Comparison of ENCODE assay signal across 11 mouse cellular contexts in the genomic region with DNA sequence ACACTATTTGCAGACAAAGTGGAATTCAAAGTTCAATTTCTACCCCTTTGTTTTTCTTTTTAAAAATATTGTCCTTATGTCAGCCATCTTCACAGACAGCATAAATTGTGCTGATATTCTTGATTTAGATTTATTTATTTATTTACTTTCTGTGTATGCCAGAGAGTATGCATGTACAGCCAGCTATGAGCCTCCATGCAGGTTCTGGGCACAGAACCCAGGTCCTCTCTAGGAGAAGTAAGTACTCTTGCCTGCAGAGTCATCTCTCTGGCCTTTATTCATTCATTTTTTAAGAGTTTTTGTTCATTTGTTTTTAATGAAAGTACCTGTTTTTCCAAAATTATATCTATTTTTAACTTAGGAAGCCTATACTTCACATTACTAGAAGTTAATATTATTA.
A peak's percentile ranks its signal among the peaks of the same experiment; 100 is the strongest.
DNase-seq lines count a peak whose midpoint lies in the region; ATAC-seq lines count a peak whose summit lies in the region.
"Had no signal": no experiment of that assay in that cellular context is flagged by ENCODE, and none has a peak within 500 bp of the region (broad histone marks: within the 10 kb centered on the region; RNA-seq: fewer than 3 reads in every experiment).

No protein-coding gene starts in this region.

- H3K9me3 ChIP-seq in lung, embryonic 15.5 days: no peaks in the 10 kb centered on the region
- no peaks in the 10 kb centered on the region for H3K9me3 ChIP-seq in hindbrain, embryonic 15.5 days
- no peaks in the 10 kb centered on the region for H3K9me3 ChIP-seq in neural tube, embryonic 15.5 days (replicated peaks)
- H3K9me3 ChIP-seq: limb, embryonic 15.5 days had no signal

- H3K27ac ChIP-seq in lung, embryonic 15.5 days: no peak overlapping the region
- H3K27ac ChIP-seq in hindbrain, embryonic 15.5 days (replicated peaks): no peak overlapping the region
- no peak overlapping the region for H3K27ac ChIP-seq in neural tube, embryonic 15.5 days (replicated peaks)
- H3K27ac ChIP-seq: limb, embryonic 15.5 days had no signal

- H3K36me3 ChIP-seq in lung, embryonic 15.5 days: no peaks in the 10 kb centered on the region
- no peaks in the 10 kb centered on the region for H3K36me3 ChIP-seq in hindbrain, embryonic 15.5 days
- H3K36me3 ChIP-seq in neural tube, embryonic 15.5 days: no peaks in the 10 kb centered on the region
- H3K36me3 ChIP-seq: limb, embryonic 15.5 days had no signal

- DNase-seq in cerebellum, postnatal 10 days: peak; percentile 44 to 54
- no peak for DNase-seq in cerebellum, postnatal 4 days (ENCODE audit: low spot score in 2 of 2)
- DNase-seq in lung, postnatal 10 days: no peak
- no peak for DNase-seq in layer of hippocampus, adult 18-20 months (ENCODE audit: low spot score in 2 of 2)
- DNase-seq in spleen, adult 18-20 months: no peak
- DNase-seq: adrenal gland, postnatal 36 days had no signal

- no peak overlapping the region for H3K9ac ChIP-seq in lung, embryonic 15.5 days
- H3K9ac ChIP-seq in hindbrain, embryonic 15.5 days: no peak overlapping the region
- no peak overlapping the region for H3K9ac ChIP-seq in neural tube, embryonic 15.5 days (replicated peaks)
- H3K9ac ChIP-seq: limb, embryonic 15.5 days had no signal

- peak overlapping the region; percentile 37 for H3K4me2 ChIP-seq in lung, embryonic 15.5 days
- H3K4me2 ChIP-seq in hindbrain, embryonic 15.5 days: peak overlapping the region; percentile 71
- H3K4me2 ChIP-seq in neural tube, embryonic 15.5 days: peak overlapping the region; percentile 77

- H3K27me3 ChIP-seq in lung, embryonic 15.5 days: no peaks in the 10 kb centered on the region
- H3K27me3 ChIP-seq in hindbrain, embryonic 15.5 days: no peaks in the 10 kb centered on the region
- H3K27me3 ChIP-seq in neural tube, embryonic 15.5 days (replicated peaks): no peaks in the 10 kb centered on the region
- H3K27me3 ChIP-seq: limb, embryonic 15.5 days had no signal

- H3K4me1 ChIP-seq in lung, embryonic 15.5 days: peaks cover 9% of the 10 kb centered on the region
- peaks cover 54% of the 10 kb centered on the region for H3K4me1 ChIP-seq in hindbrain, embryonic 15.5 days (replicated peaks)
- peaks cover 45% of the 10 kb centered on the region for H3K4me1 ChIP-seq in neural tube, embryonic 15.5 days

- H3K4me3 ChIP-seq in lung, embryonic 15.5 days: no peak overlapping the region
- peak overlapping the region; percentile 46 for H3K4me3 ChIP-seq in hindbrain, embryonic 15.5 days
- H3K4me3 ChIP-seq in neural tube, embryonic 15.5 days (replicated peaks): peak overlapping the region; percentile 45

- ATAC-seq in lung, embryonic 15.5 days (ENCODE audit: borderline replicate concordance, extremely low read depth, low FRiP score, low TSS enrichment): no peak
- ATAC-seq in hindbrain, embryonic 15.5 days (ENCODE audit: low FRiP score, low read depth): no peak
- ATAC-seq in neural tube, embryonic 15.5 days (ENCODE audit: low FRiP score): no peak
- ATAC-seq: intestine, embryonic 16.5 days had no signal

Comparison
In these comparisons a context has a peak if more than half of its experiments do, and no peak if none do; other contexts are left out.
1. DNase-seq: peak in cerebellum, postnatal 10 days (2 of 2); none in cerebellum, postnatal 4 days (0 of 2), lung, postnatal 10 days (single experiment), layer of hippocampus, adult 18-20 months (0 of 2) and spleen, adult 18-20 months (0 of 2).
2. Peak in every context shown above with its lines, with median percentiles within 50 percentile points of each other: H3K4me2 ChIP-seq.